Mouse (Mus musculus) ovary, postnatal 14 days (tissue): ENCODE results near the gene Car12.

Experiments
- DNase-seq: peaks from one replicate; pipeline ENCODE4 v3.0.0; 2022; ENCODE audit warnings: low spot score

The Car12 gene

GRCm38 (mm10) chr9:66710626-66711025 lies 2.9 kb upstream of the Car12 start:
- DNase-seq: no peak

- DNase-seq: no peak
These were observed 583 bp downstream of the Car12 start for GRCm38 (mm10) chr9:66714022-66714515.

GRCm38 (mm10) chr9:66715361-66715760 lies 1.9 kb downstream of the Car12 start:
- DNase-seq: no peak

- DNase-seq: no peak
These were observed 3.0 kb downstream of the Car12 start for GRCm38 (mm10) chr9:66716533-66716932.

- DNase-seq: no peak
These were observed 7.4 kb downstream of the Car12 start for GRCm38 (mm10) chr9:66720686-66721450.

GRCm38 (mm10) chr9:66722187-66722868 lies 8.8 kb downstream of the Car12 start:
- no peak for DNase-seq

- no peak for DNase-seq
These were observed 9.4 kb downstream of the Car12 start for GRCm38 (mm10) chr9:66722869-66723272.

GRCm38 (mm10) chr9:66725591-66725990 lies 12.1 kb downstream of the Car12 start:
- DNase-seq: no peak

- DNase-seq: no peak
These were observed 13.8 kb downstream of the Car12 start for GRCm38 (mm10) chr9:66727333-66727732.

- DNase-seq: no peak
These were observed 17.1 kb downstream of the Car12 start for GRCm38 (mm10) chr9:66730556-66730955.

- no peak for DNase-seq
These were observed 17.8 kb downstream of the Car12 start for GRCm38 (mm10) chr9:66731284-66731683.

GRCm38 (mm10) chr9:66732791-66733691 lies 19.6 kb downstream of the Car12 start:
- DNase-seq: peak; percentile 17

- DNase-seq: no peak
These were observed 21.1 kb downstream of the Car12 start for GRCm38 (mm10) chr9:66734568-66734967.

GRCm38 (mm10) chr9:66735122-66735521 lies 21.6 kb downstream of the Car12 start:
- DNase-seq: no peak

- no peak for DNase-seq
These were observed 22.5 kb downstream of the Car12 start for GRCm38 (mm10) chr9:66736016-66736415.

- DNase-seq: no peak
These were observed 23.1 kb downstream of the Car12 start for GRCm38 (mm10) chr9:66736551-66736950.

- no peak for DNase-seq
These were observed 26.0 kb downstream of the Car12 start for GRCm38 (mm10) chr9:66739516-66739915.

GRCm38 (mm10) chr9:66744531-66744930 lies 31.0 kb downstream of the Car12 start:
- DNase-seq: no peak

GRCm38 (mm10) chr9:66748390-66748789 lies 34.9 kb downstream of the Car12 start:
- no peak for DNase-seq

- no peak for DNase-seq
These were observed 39.4 kb downstream of the Car12 start for GRCm38 (mm10) chr9:66752849-66753248.

GRCm38 (mm10) chr9:66760991-66761390 lies 47.5 kb downstream of the Car12 start:
- DNase-seq: no peak

GRCm38 (mm10) chr9:66768721-66769120 lies 55.2 kb downstream of the Car12 start:
- no peak for DNase-seq
